Mouse (Mus musculus): ENCODE measurements around the gene Glyr1. TPM values are rescaled to one million over a fixed set of nuclear protein-coding genes. Genes with fewer than 3 reads are reported as not detected.

Gene Glyr1
- polyA plus RNA-seq, 2 experiments: 21.7 to 26.4 TPM

GRCm38 (mm10) chr16:4964731-4965391, 84.8 kb downstream of the Glyr1 start:
- no peaks in the 10 kb centered on the region for H3K36me3 ChIP-seq (replicated peaks; ENCODE audit: control insufficient read depth, insufficient read depth, low read depth)
- H3K27me3 ChIP-seq (ENCODE audit: control insufficient read depth, insufficient read depth, low read length): no peaks in the 10 kb centered on the region
- no peak for TF ChIP-seq CTCF (IDR thresholded peaks at IDR 0.05; ENCODE audit: low read depth)
- no peak for TF ChIP-seq EP300 (IDR thresholded peaks at IDR 0.05; ENCODE audit: low read depth)
- H3K4me3 ChIP-seq (ENCODE audit: insufficient read depth in 1 of 2, low read depth in 2 of 2, low read length in 2 of 2): peak overlapping the region; percentile 72 to 81
- H3K9ac ChIP-seq (replicated peaks): peak overlapping the region; percentile 71
- no peak for ATAC-seq (ENCODE audit: insufficient read depth)
- no peaks in the 10 kb centered on the region for H3K9me3 ChIP-seq (ENCODE audit: control insufficient read depth, low read length)
- H3K27ac ChIP-seq: peak overlapping the region; percentile 51
- H3K4me1 ChIP-seq (replicated peaks; ENCODE audit: control insufficient read depth in 2 of 2, insufficient read depth in 2 of 2, low read length in 1 of 2): peaks cover 0 to 11% of the 10 kb centered on the region in 2 experiments
- DNase-seq (ENCODE audit: low read depth in 3 of 3, low spot score in 3 of 3): peak in 1 of 3 experiments; percentile 9
- H3K4me2 ChIP-seq (ENCODE audit: low read depth): peak overlapping the region; percentile 85
- 16% methylated on average over 13 of the region's 13 CpGs for WGBS (ENCODE audit: insufficient replicate concordance)

Other genes starting within 250 kb of the Glyr1 start
- not detected in 2 replicates for gene 4930562C15Rik, start 214.4 kb downstream of the Glyr1 start, polyA plus RNA-seq (2012; rRNA removed)
- gene 4930562C15Rik, start 214.4 kb downstream of the Glyr1 start, polyA plus RNA-seq (2014; fragmentation: Nextera tagmentation; extraction: Ambion mirVana): not detected in 2 replicates
- 5.4 and 6.7 TPM in 2 replicates for gene Ubald1, start 169.5 kb downstream of the Glyr1 start, polyA plus RNA-seq (2012; rRNA removed)
- 9.0 and 9.5 TPM in 2 replicates for gene Ubald1, start 169.5 kb downstream of the Glyr1 start, polyA plus RNA-seq (2014; fragmentation: Nextera tagmentation; extraction: Ambion mirVana)
- 15.7 and 16.3 TPM in 2 replicates for gene Mgrn1, start 163.6 kb downstream of the Glyr1 start, polyA plus RNA-seq (2012; rRNA removed)
- 17.6 and 18.0 TPM in 2 replicates for gene Mgrn1, start 163.6 kb downstream of the Glyr1 start, polyA plus RNA-seq (2014; fragmentation: Nextera tagmentation; extraction: Ambion mirVana)
- 28.8 and 33.0 TPM in 2 replicates for gene Nudt16l1, start 111.1 kb downstream of the Glyr1 start, polyA plus RNA-seq (2012; rRNA removed)
- gene Nudt16l1, start 111.1 kb downstream of the Glyr1 start, polyA plus RNA-seq (2014; fragmentation: Nextera tagmentation; extraction: Ambion mirVana): 51.8 and 52.1 TPM in 2 replicates
- 12.8 and 16.2 TPM in 2 replicates for gene Anks3, start 85.7 kb downstream of the Glyr1 start, polyA plus RNA-seq (2012; rRNA removed)
- gene Anks3, start 85.7 kb downstream of the Glyr1 start, polyA plus RNA-seq (2014; fragmentation: Nextera tagmentation; extraction: Ambion mirVana): 9.9 and 10.2 TPM in 2 replicates
- gene Sept12, start 52.0 kb downstream of the Glyr1 start, polyA plus RNA-seq (2012; rRNA removed): 0.02 TPM in 1 of 2 replicates, not detected in the other
- gene Sept12, start 52.0 kb downstream of the Glyr1 start, polyA plus RNA-seq (2014; fragmentation: Nextera tagmentation; extraction: Ambion mirVana): not detected in 2 replicates
- gene Smim22, start 42.6 kb downstream of the Glyr1 start, polyA plus RNA-seq (2012; rRNA removed): 9.1 and 9.7 TPM in 2 replicates
- gene Smim22, start 42.6 kb downstream of the Glyr1 start, polyA plus RNA-seq (2014; fragmentation: Nextera tagmentation; extraction: Ambion mirVana): 4.5 and 7.8 TPM in 2 replicates
- gene Rogdi, start 36.3 kb downstream of the Glyr1 start, polyA plus RNA-seq (2012; rRNA removed): 35.8 and 45.7 TPM in 2 replicates
- gene Rogdi, start 36.3 kb downstream of the Glyr1 start, polyA plus RNA-seq (2014; fragmentation: Nextera tagmentation; extraction: Ambion mirVana): 39.3 and 42.0 TPM in 2 replicates
- 10.6 and 11.5 TPM in 2 replicates for gene Ubn1, start 194 bp upstream of the Glyr1 start, polyA plus RNA-seq (2012; rRNA removed)
- 8.9 and 10.3 TPM in 2 replicates for gene Ubn1, start 194 bp upstream of the Glyr1 start, polyA plus RNA-seq (2014; fragmentation: Nextera tagmentation; extraction: Ambion mirVana)
- 0.15 and 0.27 TPM in 2 replicates for gene Ppl, start 82.6 kb upstream of the Glyr1 start, polyA plus RNA-seq (2012; rRNA removed)
- gene Ppl, start 82.6 kb upstream of the Glyr1 start, polyA plus RNA-seq (2014; fragmentation: Nextera tagmentation; extraction: Ambion mirVana): 0.20 and 0.30 TPM in 2 replicates
- 0.01 TPM in 1 of 2 replicates, not detected in the other for gene Sec14l5, start 97.2 kb upstream of the Glyr1 start, polyA plus RNA-seq (2012; rRNA removed)
- gene Sec14l5, start 97.2 kb upstream of the Glyr1 start, polyA plus RNA-seq (2014; fragmentation: Nextera tagmentation; extraction: Ambion mirVana): not detected in 2 replicates
- gene Nagpa, start 154.1 kb upstream of the Glyr1 start, polyA plus RNA-seq (2012; rRNA removed): 9.7 and 11.3 TPM in 2 replicates
- 9.2 and 11.5 TPM in 2 replicates for gene Nagpa, start 154.1 kb upstream of the Glyr1 start, polyA plus RNA-seq (2014; fragmentation: Nextera tagmentation; extraction: Ambion mirVana)
- gene AU021092, start 172.4 kb upstream of the Glyr1 start, polyA plus RNA-seq (2012; rRNA removed): 0.57 and 0.71 TPM in 2 replicates
- 0.85 and 0.90 TPM in 2 replicates for gene AU021092, start 172.4 kb upstream of the Glyr1 start, polyA plus RNA-seq (2014; fragmentation: Nextera tagmentation; extraction: Ambion mirVana)
- gene Alg1, start 183.8 kb upstream of the Glyr1 start, polyA plus RNA-seq (2012; rRNA removed): 11.5 and 12.1 TPM in 2 replicates
- 11.4 and 12.5 TPM in 2 replicates for gene Alg1, start 183.8 kb upstream of the Glyr1 start, polyA plus RNA-seq (2014; fragmentation: Nextera tagmentation; extraction: Ambion mirVana)
- gene Eef2kmt, start 206.1 kb upstream of the Glyr1 start, polyA plus RNA-seq (2012; rRNA removed): 10.7 and 16.3 TPM in 2 replicates
- gene Eef2kmt, start 206.1 kb upstream of the Glyr1 start, polyA plus RNA-seq (2014; fragmentation: Nextera tagmentation; extraction: Ambion mirVana): 9.9 and 12.3 TPM in 2 replicates